In genomic region chr7:101328621-101329158, GRCm38 (mm10) we compare ENCODE assay signal across 8 mouse cellular contexts. TPM values are rescaled to one million over a fixed set of nuclear protein-coding genes. Genes with fewer than 3 reads are reported as not detected.
DNase-seq lines count a peak whose midpoint lies in the region; ATAC-seq lines count a peak whose summit lies in the region.

No protein-coding gene starts in this region.

- no peak overlapping the region for H3K27ac ChIP-seq in neural tube, embryonic 12.5 days
- peak overlapping the region; percentile 14; the same call in 1 of the 2 replicates for H3K27ac ChIP-seq in intestine, embryonic 16.5 days (ENCODE audit: low read length)
- H3K27ac ChIP-seq in neural tube, embryonic 14.5 days (ENCODE audit: low read depth, low read length) = peak overlapping the region; percentile 12; the same call in 1 of the 2 replicates

- no peaks in the 10 kb centered on the region for H3K9me3 ChIP-seq in neural tube, embryonic 12.5 days
- no peaks in the 10 kb centered on the region for H3K9me3 ChIP-seq in intestine, embryonic 16.5 days (ENCODE audit: control insufficient read depth, low read length)
- no peaks in the 10 kb centered on the region for H3K9me3 ChIP-seq in neural tube, embryonic 14.5 days (ENCODE audit: control insufficient read depth, low read length)

- no peaks in the 10 kb centered on the region for H3K36me3 ChIP-seq in neural tube, embryonic 12.5 days
- no peaks in the 10 kb centered on the region for H3K36me3 ChIP-seq in intestine, embryonic 16.5 days (ENCODE audit: control insufficient read depth, insufficient read depth, low read length)
- H3K36me3 ChIP-seq in neural tube, embryonic 14.5 days (ENCODE audit: control insufficient read depth, insufficient read depth, low read length) = no peaks in the 10 kb centered on the region

- H3K4me3 ChIP-seq in neural tube, embryonic 12.5 days = no peak overlapping the region
- no peak overlapping the region for H3K4me3 ChIP-seq in intestine, embryonic 16.5 days (ENCODE audit: low read length)
- no peak overlapping the region for H3K4me3 ChIP-seq in neural tube, embryonic 14.5 days (ENCODE audit: low read depth, low read length)

- no peak for ATAC-seq in neural tube, embryonic 12.5 days (ENCODE audit: low FRiP score, low read depth)
- ATAC-seq in intestine, embryonic 16.5 days = no peak
- ATAC-seq in neural tube, embryonic 14.5 days (ENCODE audit: low read depth) = peak; percentile 38; the same call in 1 of the 2 replicates
- ATAC-seq in megakaryocyte, adult 5-6 weeks (ENCODE audit: poor library complexity, severe bottlenecking) = no peak

- no peak overlapping the region for H3K4me2 ChIP-seq in neural tube, embryonic 12.5 days (replicated peaks)
- no peak overlapping the region for H3K4me2 ChIP-seq in intestine, embryonic 16.5 days (ENCODE audit: low read depth, low read length)
- H3K4me2 ChIP-seq in neural tube, embryonic 14.5 days (ENCODE audit: low read depth, low read length) = no peak overlapping the region

- 71% methylated on average over 4 of the region's 4 CpGs for WGBS in neural tube, embryonic 12.5 days
- WGBS in intestine, embryonic 16.5 days = 61% methylated on average over 4 of the region's 4 CpGs
- whole genome bisulfite sequencing in neural tube, embryonic 14.5 days = 62% methylated on average over 4 of the region's 4 CpGs

- H3K27me3 ChIP-seq in neural tube, embryonic 12.5 days (replicated peaks) = peaks cover 3% of the 10 kb centered on the region; the same call in 1 of the 2 replicates
- H3K27me3 ChIP-seq in intestine, embryonic 16.5 days (replicated peaks; ENCODE audit: control insufficient read depth, insufficient read depth, low read length) = no peaks in the 10 kb centered on the region
- no peaks in the 10 kb centered on the region for H3K27me3 ChIP-seq in neural tube, embryonic 14.5 days (ENCODE audit: control insufficient read depth, insufficient read depth, low read length)

- peaks cover 5% of the 10 kb centered on the region; the same call in 1 of the 2 replicates for H3K4me1 ChIP-seq in neural tube, embryonic 12.5 days
- H3K4me1 ChIP-seq in intestine, embryonic 16.5 days (ENCODE audit: control insufficient read depth, insufficient read depth, low read length) = peaks cover 27% of the 10 kb centered on the region
- no peaks in the 10 kb centered on the region for H3K4me1 ChIP-seq in neural tube, embryonic 14.5 days (ENCODE audit: control insufficient read depth, insufficient read depth, low read length)

- 0 out of 2 replicates have a peak overlapping the region, but pooled peaks have one; percentile 3 for H3K9ac ChIP-seq in neural tube, embryonic 12.5 days
- peak overlapping the region; percentile 6; the same call in 1 of the 2 replicates for H3K9ac ChIP-seq in intestine, embryonic 16.5 days (ENCODE audit: low read depth, low read length)
- H3K9ac ChIP-seq in neural tube, embryonic 14.5 days (replicated peaks; ENCODE audit: low read depth, low read length) = no peak overlapping the region

- peak; percentile 51 for DNase-seq in adrenal gland, postnatal 10 days
- DNase-seq in adrenal gland, postnatal 4 days (ENCODE audit: low spot score in 2 of 2) = no peak
- no peak for DNase-seq in neural tube, embryonic 10.5 days (ENCODE audit: extremely low spot score, low spot score)
- DNase-seq in heart, adult 8-10 months (ENCODE audit: low spot score) = no peak

RNA-seq across cellular contexts. Expression of gene Stard10, which starts 11.8 kb away (rescaled TPM):
- 100 to 1,000 TPM in 1 of 2 experiments, 10 to 100 TPM in 1; 53.2 to 109 TPM for total RNA-seq in adrenal gland, postnatal 10 days (2021)
- total RNA-seq in adrenal gland, postnatal 4 days (2021) = 10 to 100 TPM; 40.3 to 52.3 TPM
- polyA plus RNA-seq in neural tube, embryonic 12.5 days (2016; fragmentation: Nextera tagmentation; extraction: Ambion mirVana) = 8.2 and 12.1 TPM in 2 replicates
- 101 and 106 TPM in 2 replicates for polyA plus RNA-seq in intestine, embryonic 16.5 days (2015; fragmentation: Nextera tagmentation; extraction: Ambion mirVana)
- 12.6 and 17.4 TPM in 2 replicates for polyA plus RNA-seq in neural tube, embryonic 14.5 days (2014; fragmentation: Nextera tagmentation; extraction: Ambion mirVana)
- 22.3 and 23.9 TPM in 2 replicates for total RNA-seq in megakaryocyte, adult 5-6 weeks (2015)
- 8.2 and 8.4 TPM in 2 replicates for total RNA-seq in megakaryocyte, adult 5-6 weeks (2017)
- total RNA-seq in heart, adult 8-10 months (2022) = 10 to 100 TPM; 57.4 to 86.0 (median 69.5) TPM

RNA-seq across cellular contexts. Expression of gene Arap1, which starts 19.2 kb away (rescaled TPM):
- 10 to 100 TPM; 47.2 to 74.1 TPM for total RNA-seq in adrenal gland, postnatal 10 days (2021)
- 100 to 1,000 TPM in 1 of 2 experiments, 10 to 100 TPM in 1; 76.3 to 102 TPM for total RNA-seq in adrenal gland, postnatal 4 days (2021)
- 8.9 and 13.7 TPM in 2 replicates for polyA plus RNA-seq in neural tube, embryonic 12.5 days (2016; fragmentation: Nextera tagmentation; extraction: Ambion mirVana)
- 60.9 and 61.8 TPM in 2 replicates for polyA plus RNA-seq in intestine, embryonic 16.5 days (2015; fragmentation: Nextera tagmentation; extraction: Ambion mirVana)
- polyA plus RNA-seq in neural tube, embryonic 14.5 days (2014; fragmentation: Nextera tagmentation; extraction: Ambion mirVana) = 4.0 and 11.1 TPM in 2 replicates
- total RNA-seq in megakaryocyte, adult 5-6 weeks (2015) = 141 and 152 TPM in 2 replicates
- total RNA-seq in megakaryocyte, adult 5-6 weeks (2017) = 211 and 245 TPM in 2 replicates
- total RNA-seq in heart, adult 8-10 months (2022) = 10 to 100 TPM; 27.2 to 40.0 (median 28.4) TPM

RNA-seq across cellular contexts. Expression of gene Atg16l2, which starts 26.6 kb away (rescaled TPM):
- total RNA-seq in adrenal gland, postnatal 10 days (2021) = 10 to 100 TPM; 14.6 to 18.5 TPM
- 10 to 100 TPM; 20.6 to 21.7 TPM for total RNA-seq in adrenal gland, postnatal 4 days (2021)
- 16.8 and 17.8 TPM in 2 replicates for polyA plus RNA-seq in neural tube, embryonic 12.5 days (2016; fragmentation: Nextera tagmentation; extraction: Ambion mirVana)
- polyA plus RNA-seq in intestine, embryonic 16.5 days (2015; fragmentation: Nextera tagmentation; extraction: Ambion mirVana) = 13.4 and 17.3 TPM in 2 replicates
- 17.2 and 28.8 TPM in 2 replicates for polyA plus RNA-seq in neural tube, embryonic 14.5 days (2014; fragmentation: Nextera tagmentation; extraction: Ambion mirVana)
- 16.2 and 20.2 TPM in 2 replicates for total RNA-seq in megakaryocyte, adult 5-6 weeks (2015)
- 9.9 and 15.3 TPM in 2 replicates for total RNA-seq in megakaryocyte, adult 5-6 weeks (2017)
- total RNA-seq in heart, adult 8-10 months (2022) = 10 to 100 TPM in 2 of 4 experiments, 1 to 10 TPM in 2; 5.7 to 12.3 (median 9.3) TPM
